Mouse (Mus musculus) lung, embryonic 15.5 days (tissue): ENCODE data around the gene Crnkl1. TPM values are rescaled to one million over a fixed set of nuclear protein-coding genes. Genes with fewer than 3 reads are reported as not detected.
A peak's percentile ranks its signal among the peaks of the same experiment; 100 is the strongest.
"Not testable (repeated sequence)": the region's sequence is repeated elsewhere in the genome, so short reads cannot be mapped to it uniquely, and the experiment has no call there.

Experiments used
- ATAC-seq: fragments of 200-750 bp; cut with Nextera tagmentation; 2 replicates; pipeline ENCODE4 v1.8.0; 2017; ENCODE audit warnings: moderate number of reproducible peaks, borderline replicate concordance; ENCODE audit not compliant: low FRiP score, low TSS enrichment; ENCODE audit errors: extremely low read depth
- H3K27ac ChIP-seq: fragments of 300-500 bp; sonication (generic); 2 replicates; pipeline ENCODE4 v1.5.1; 2015; ENCODE audit warnings: moderate library complexity, mild to moderate bottlenecking, inconsistent platforms
- H3K27me3 ChIP-seq: fragments of 300-500 bp; sonication (generic); 2 replicates; pipeline ENCODE4 v1.6.1; 2015; ENCODE audit warnings: inconsistent platforms
- H3K36me3 ChIP-seq: fragments of 300-500 bp; sonication (generic); 2 replicates; pipeline ENCODE4 v1.6.1; 2015; ENCODE audit warnings: inconsistent platforms
- H3K4me1 ChIP-seq: fragments of 300-500 bp; sonication (generic); 2 replicates; pipeline ENCODE4 v1.6.1; 2015; ENCODE audit warnings: inconsistent platforms
- H3K4me2 ChIP-seq: fragments of 300-500 bp; sonication (generic); 2 replicates; pipeline ENCODE4 v1.6.1; 2015; ENCODE audit warnings: inconsistent platforms, mild to moderate bottlenecking, moderate library complexity
- H3K4me3 ChIP-seq: fragments of 300-500 bp; sonication (generic); 2 replicates; pipeline ENCODE4 v1.5.1; 2015; ENCODE audit warnings: mild to moderate bottlenecking, inconsistent platforms
- H3K9ac ChIP-seq: fragments of 300-500 bp; sonication (generic); 2 replicates; pipeline ENCODE4 v1.6.1; 2015; ENCODE audit warnings: inconsistent platforms
- H3K9me3 ChIP-seq: fragments of 300-500 bp; sonication (generic); 2 replicates; pipeline ENCODE4 v1.6.1; 2016; ENCODE audit warnings: inconsistent platforms
- WGBS: fragments of 180-500 bp; shearing (Covaris S2); methylation state at CpG from one replicate; pipeline ENCODE4 v1.1.7; 2015; 5-methylcytosine and 5-hydroxymethylcytosine counted together
- polyA plus RNA-seq: library from polyadenylated mRNA; unstranded; fragments of >200 nt; fragmentation: Nextera tagmentation; extraction: Ambion mirVana; gene quantifications from 2 replicates; pipeline ENCODE4 v1.2.1, GENCODE M21; 2015

Crnkl1 gene
- polyA plus RNA-seq, 1 experiment from 2014 or later: 28.1 TPM

- WGBS: 72% methylated on average over 6 of the region's 6 CpGs
- H3K36me3 ChIP-seq: peaks cover 23% of the 10 kb centered on the region
- H3K4me3 ChIP-seq: no peak overlapping the region
- H3K9me3 ChIP-seq: no peaks in the 10 kb centered on the region
- H3K27ac ChIP-seq: no peak overlapping the region
- ATAC-seq: no peak
- H3K27me3 ChIP-seq: no peaks in the 10 kb centered on the region
- H3K4me1 ChIP-seq: peaks cover 19% of the 10 kb centered on the region
- no peak overlapping the region for H3K4me2 ChIP-seq
- no peak overlapping the region for H3K9ac ChIP-seq
These were observed 29.7 kb downstream of the Crnkl1 start for GRCm38 (mm10) chr2:145905156-145905555.

DNA sequence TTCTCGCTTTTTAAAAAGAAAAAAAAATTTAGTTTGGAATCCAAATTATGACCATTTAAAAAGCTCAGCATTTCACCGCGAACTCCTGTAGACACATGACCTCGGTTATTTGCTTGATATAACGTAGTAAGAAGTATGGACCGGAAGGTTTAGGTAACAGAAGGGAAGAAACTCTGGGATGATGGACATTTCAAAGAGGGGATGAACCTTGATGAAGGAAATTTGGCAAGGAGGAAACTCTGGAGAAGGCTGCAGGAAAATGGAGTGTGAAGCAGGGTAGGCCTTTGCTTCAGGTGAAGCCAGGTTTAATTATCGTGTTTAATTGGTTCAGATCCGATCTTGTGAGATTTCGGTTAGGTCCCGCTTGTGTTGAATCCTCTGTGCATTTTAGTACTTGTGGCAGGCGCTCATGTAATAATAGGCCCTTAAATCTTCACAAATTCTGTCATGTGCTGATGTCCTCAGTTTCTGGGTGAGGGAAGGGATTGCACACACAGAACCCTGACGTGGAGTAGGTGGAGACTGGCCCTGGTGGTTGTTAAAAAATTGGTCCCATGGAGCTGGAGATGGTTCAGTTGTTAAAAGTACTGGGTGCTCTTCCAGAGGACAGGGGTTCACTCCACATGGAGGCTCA is 30.7 kb downstream of the Crnkl1 start:
- 27% methylated on average over 12 of the region's 12 CpGs for WGBS
- H3K27me3 ChIP-seq: no peaks in the 10 kb centered on the region
- H3K4me1 ChIP-seq: peaks cover 19% of the 10 kb centered on the region
- H3K36me3 ChIP-seq: peaks cover 15% of the 10 kb centered on the region
- no peak overlapping the region for H3K27ac ChIP-seq
- peak overlapping the region; percentile 53 for H3K4me2 ChIP-seq
- peak overlapping the region; percentile 92 for H3K4me3 ChIP-seq
- H3K9ac ChIP-seq: peak overlapping the region; percentile 85
- no peaks in the 10 kb centered on the region for H3K9me3 ChIP-seq
- no peak for ATAC-seq

GRCm38 (mm10) chr2:145903061-145903901 is 31.5 kb downstream of the Crnkl1 start:
- Histone ChIP-seq H3K36me3 (peaks cover 9% of the 10 kb centered on the region), H3K4me2 (peak overlapping the region; percentile 53), H3K4me3 (peak overlapping the region; percentile 92), H3K4me1 (peaks cover 19% of the 10 kb centered on the region), H3K27ac (peak overlapping the region; percentile 72), H3K9ac (peak overlapping the region; percentile 85), H3K27me3 (no peaks in the 10 kb centered on the region), H3K9me3 (no peaks in the 10 kb centered on the region)
- ATAC-seq: peak; percentile 94
- under 1% methylated on average over 67 of the region's 68 CpGs for WGBS

- H3K4me3 ChIP-seq: peak within 1 kb of the TSS; percentile 92
- no peak within 1 kb of the TSS for H3K9ac ChIP-seq
- WGBS: 89% methylated on average over 6 of the region's 6 CpGs
These were observed 33.0 kb downstream of the Crnkl1 start, which contains the start of gene Naa20 for GRCm38 (mm10) chr2:145901861-145902260. TSS of gene Naa20 (plus strand) at chr2:145902099.

DNA sequence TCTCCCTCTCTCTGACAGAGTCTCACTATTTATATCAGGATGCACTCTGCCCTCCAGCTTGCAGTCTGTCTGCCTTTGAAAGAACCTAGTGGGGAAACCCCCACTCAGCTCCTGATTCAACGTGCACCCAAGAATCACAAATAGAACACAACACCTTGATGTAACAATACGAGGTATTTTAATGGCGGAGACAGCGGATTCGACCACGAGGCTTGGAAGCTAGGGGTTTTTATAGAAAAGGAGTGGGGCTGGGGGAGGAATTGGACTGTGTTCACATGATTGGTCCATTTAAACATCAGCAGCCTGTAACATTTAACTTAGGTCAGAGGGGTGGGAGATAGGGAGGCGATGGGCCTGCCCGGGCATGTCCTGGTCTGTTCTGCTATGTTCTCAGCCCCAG is 34.5 kb downstream of the Crnkl1 start:
- H3K4me1 ChIP-seq: peaks cover 15% of the 10 kb centered on the region
- H3K4me2 ChIP-seq, H3K9ac ChIP-seq, H3K4me3 ChIP-seq, ATAC-seq, H3K9me3 ChIP-seq, H3K27ac ChIP-seq, H3K27me3 ChIP-seq, H3K36me3 ChIP-seq: not testable (repeated sequence)
- 71% methylated on average over 8 of the region's 8 CpGs for WGBS

More at GRCm38 (mm10) chr2:145901861-145902260, 33.0 kb downstream of the Crnkl1 start, which contains the start of gene Naa20:
- Histone ChIP-seq H3K27me3 (no peaks in the 10 kb centered on the region), H3K4me2 (peak within 1 kb of the TSS; percentile 53), H3K9me3 (no peaks in the 10 kb centered on the region), H3K36me3 (0 out of 2 replicates have a peak, but pooled peaks cover 5% of the 10 kb centered on the region), H3K27ac (no peak within 1 kb of the TSS), H3K4me1 (peaks cover 19% of the 10 kb centered on the region)
- no peak for ATAC-seq

- 47% methylated on average over 9 of the region's 9 CpGs for WGBS
These were observed 36.7 kb downstream of the Crnkl1 start for GRCm38 (mm10) chr2:145898106-145898505.

GRCm38 (mm10) chr2:145893756-145894155 is 41.1 kb downstream of the Crnkl1 start:
- Histone ChIP-seq H3K4me1 (peaks cover 9% of the 10 kb centered on the region), H3K4me2 (no peak overlapping the region), H3K9ac (no peak overlapping the region), H3K27me3 (no peaks in the 10 kb centered on the region), H3K36me3 (no peaks in the 10 kb centered on the region), H3K9me3 (no peaks in the 10 kb centered on the region), H3K4me3 (no peak overlapping the region), H3K27ac (no peak overlapping the region)
- ATAC-seq: no peak
- 97% methylated on average over 6 of the region's 6 CpGs for WGBS

More at GRCm38 (mm10) chr2:145898106-145898505, 36.7 kb downstream of the Crnkl1 start:
- Histone ChIP-seq H3K9me3 (no peaks in the 10 kb centered on the region), H3K36me3 (no peaks in the 10 kb centered on the region), H3K4me3 (no peak overlapping the region), H3K4me1 (no peaks in the 10 kb centered on the region), H3K27me3 (no peaks in the 10 kb centered on the region), H3K4me2 (no peak overlapping the region), H3K27ac (no peak overlapping the region), H3K9ac (no peak overlapping the region)
- ATAC-seq: no peak

DNA sequence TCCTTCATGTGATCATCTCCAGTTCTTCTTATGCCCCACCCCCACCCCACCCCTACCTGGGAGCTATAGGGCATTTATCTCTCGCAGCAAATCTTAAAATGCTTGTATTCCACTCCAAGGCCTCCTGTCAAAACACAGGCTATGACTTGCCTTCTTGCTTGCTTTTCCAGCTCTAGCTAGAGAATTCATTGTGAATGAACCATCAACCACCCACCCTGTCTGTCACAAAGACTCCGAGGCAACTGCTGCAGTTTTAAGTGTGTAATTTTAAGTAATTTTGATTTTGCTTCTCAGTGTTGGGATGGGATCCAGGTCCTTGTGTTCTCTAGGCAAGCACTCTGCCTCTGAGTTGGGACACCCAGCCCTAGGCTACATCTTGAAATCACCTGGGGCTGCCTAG is 44.2 kb downstream of the Crnkl1 start:
- no peaks in the 10 kb centered on the region for H3K27me3 ChIP-seq
- ATAC-seq: no peak
- H3K4me1 ChIP-seq: peaks cover 22% of the 10 kb centered on the region
- H3K9me3 ChIP-seq: no peaks in the 10 kb centered on the region
- 71% methylated on average over 2 of the region's 2 CpGs for WGBS
- H3K36me3 ChIP-seq: peaks cover 19% of the 10 kb centered on the region
- H3K4me3 ChIP-seq: no peak overlapping the region
- no peak overlapping the region for H3K4me2 ChIP-seq
- H3K9ac ChIP-seq: no peak overlapping the region
- H3K27ac ChIP-seq: no peak overlapping the region

GRCm38 (mm10) chr2:145888766-145889480 is 45.9 kb downstream of the Crnkl1 start:
- Histone ChIP-seq H3K27me3 (no peaks in the 10 kb centered on the region), H3K36me3 (peaks cover 21% of the 10 kb centered on the region), H3K4me1 (peaks cover 33% of the 10 kb centered on the region), H3K4me2 (no peak overlapping the region), H3K27ac (peak overlapping the region; percentile 89), H3K4me3 (no peak overlapping the region), H3K9me3 (no peaks in the 10 kb centered on the region), H3K9ac (no peak overlapping the region)
- 48% methylated on average over 6 of the region's 6 CpGs for WGBS
- peak; percentile 49; the same call in 1 of the 2 replicates for ATAC-seq

- 33% methylated on average over 14 of the region's 14 CpGs for WGBS
- H3K4me2 ChIP-seq: no peak overlapping the region
- H3K9ac ChIP-seq: no peak overlapping the region
- no peaks in the 10 kb centered on the region for H3K27me3 ChIP-seq
- peak overlapping the region; percentile 89 for H3K27ac ChIP-seq
- H3K9me3 ChIP-seq: no peaks in the 10 kb centered on the region
- H3K36me3 ChIP-seq: peaks cover 26% of the 10 kb centered on the region
- no peak overlapping the region for H3K4me3 ChIP-seq
- H3K4me1 ChIP-seq: peaks cover 39% of the 10 kb centered on the region
- ATAC-seq: peak; percentile 90
These were observed 46.7 kb downstream of the Crnkl1 start for GRCm38 (mm10) chr2:145887937-145888765.
